Mouse (Mus musculus) MEL (cell line): ENCODE results near the gene Rnf145. TPM values are rescaled to one million over a fixed set of nuclear protein-coding genes. Genes with fewer than 3 reads are reported as not detected.
A peak's percentile ranks its signal among the peaks of the same experiment; 100 is the strongest.

Source experiments
- BHLHE40 ChIP-seq: IDR thresholded peaks from 2 replicates; pipeline ENCODE4 v1.6.1; 2012; ENCODE audit warnings: low read depth, mild to moderate bottlenecking, inconsistent platforms, low read length, improper control_type of control experiment, borderline replicate concordance
- CHD1 ChIP-seq: IDR thresholded peaks from 2 replicates; pipeline ENCODE4 v1.6.1; 2012; ENCODE audit warnings: low read depth, mild to moderate bottlenecking, inconsistent platforms, low read length, improper control_type of control experiment
- CHD2 ChIP-seq: IDR thresholded peaks from 2 replicates; pipeline ENCODE4 v1.6.1; 2011; ENCODE audit warnings: low read length, improper control_type of control experiment
- E2F4 ChIP-seq: IDR thresholded peaks from 2 replicates; pipeline ENCODE4 v1.6.1; 2011; ENCODE audit warnings: low read depth, low read length, improper control_type of control experiment, borderline replicate concordance
- ELF1 ChIP-seq: IDR thresholded peaks from 2 replicates; pipeline ENCODE4 v1.6.1; 2014; ENCODE audit warnings: low read depth, mild to moderate bottlenecking, inconsistent platforms, low read length, improper control_type of control experiment, moderate library complexity
- EP300 ChIP-seq, 2 experiments: IDR thresholded peaks; 2 replicates each; pipeline ENCODE4 v1.6.1; 2011; ENCODE audit warnings: improper control_type of control experiment in 2 of 2, low read length in 2 of 2, low read depth in 1 of 2, mild to moderate bottlenecking in 1 of 2
- ETS1 ChIP-seq: IDR thresholded peaks from 2 replicates; pipeline ENCODE4 v1.6.1; 2012; ENCODE audit warnings: low read depth, mild to moderate bottlenecking, inconsistent platforms, low read length, improper control_type of control experiment, moderate library complexity
- MEF2A ChIP-seq: IDR thresholded peaks from 2 replicates; pipeline ENCODE4 v1.6.1; 2014; ENCODE audit warnings: low read depth, mild to moderate bottlenecking, inconsistent platforms, low read length, improper control_type of control experiment; ENCODE audit not compliant: poor library complexity, insufficient replicate concordance, severe bottlenecking; ENCODE audit errors: extremely low read depth
- MXI1 ChIP-seq: IDR thresholded peaks from 2 replicates; pipeline ENCODE4 v1.6.1; 2011; ENCODE audit warnings: mild to moderate bottlenecking, low read depth, low read length, improper control_type of control experiment
- MYB ChIP-seq: IDR thresholded peaks from 2 replicates; pipeline ENCODE4 v1.6.1; 2011; ENCODE audit warnings: mild to moderate bottlenecking, low read depth, low read length, improper control_type of control experiment
- MYC ChIP-seq: IDR thresholded peaks from 2 replicates; pipeline ENCODE4 v1.6.1; 2011; ENCODE audit warnings: low read depth, mild to moderate bottlenecking, low read length, improper control_type of control experiment, moderate library complexity
- NELFE ChIP-seq: IDR thresholded peaks from 2 replicates; pipeline ENCODE4 v1.6.1; 2011; ENCODE audit warnings: low read depth, low read length, improper control_type of control experiment
- NRF1 ChIP-seq: IDR thresholded peaks from 2 replicates; pipeline ENCODE4 v1.6.1; 2014; ENCODE audit warnings: low read depth, mild to moderate bottlenecking, inconsistent platforms, low read length, improper control_type of control experiment, moderate library complexity; ENCODE audit not compliant: poor library complexity, insufficient read depth, severe bottlenecking
- POLR2A ChIP-seq, 2 experiments: IDR thresholded peaks; 2 replicates each; pipeline ENCODE4 v1.6.1; 2011 to 2012; ENCODE audit warnings: low read length in 2 of 2, mild to moderate bottlenecking in 2 of 2, control low read depth in 1 of 2, improper control_type of control experiment in 1 of 2, low read depth in 1 of 2, moderate library complexity in 1 of 2; ENCODE audit not compliant: control insufficient read depth in 1 of 2, insufficient read depth in 1 of 2, poor library complexity in 1 of 2
- POLR2AphosphoS2 ChIP-seq: IDR thresholded peaks from 2 replicates; pipeline ENCODE4 v1.6.1; 2011; ENCODE audit warnings: low read length, improper control_type of control experiment
- POLR2AphosphoS5 ChIP-seq: IDR thresholded peaks from 2 replicates; pipeline ENCODE4 v1.6.1; 2012; ENCODE audit warnings: low read depth, borderline replicate concordance, mild to moderate bottlenecking, inconsistent platforms, low read length, moderate library complexity, mixed read lengths
- RAD21 ChIP-seq: IDR thresholded peaks from 2 replicates; pipeline ENCODE4 v1.6.1; 2011; ENCODE audit warnings: mild to moderate bottlenecking, low read depth, low read length, improper control_type of control experiment
- RCOR1 ChIP-seq: IDR thresholded peaks from 2 replicates; pipeline ENCODE4 v1.6.1; 2012; ENCODE audit warnings: low read depth, mild to moderate bottlenecking, inconsistent platforms, low read length, improper control_type of control experiment
- SIN3A ChIP-seq: IDR thresholded peaks from 2 replicates; pipeline ENCODE4 v1.6.1; 2012; ENCODE audit warnings: low read length, improper control_type of control experiment, inconsistent platforms
- SMC3 ChIP-seq: IDR thresholded peaks from 2 replicates; pipeline ENCODE4 v1.6.1; 2011; ENCODE audit warnings: low read depth, low read length, improper control_type of control experiment
- TCF12 ChIP-seq: IDR thresholded peaks from 2 replicates; pipeline ENCODE4 v1.6.1; 2014; ENCODE audit warnings: low read depth, mild to moderate bottlenecking, inconsistent platforms, low read length, improper control_type of control experiment, moderate library complexity
- ZC3H11A ChIP-seq: IDR thresholded peaks from 2 replicates; pipeline ENCODE4 v1.6.1; 2012; ENCODE audit warnings: low read depth, mild to moderate bottlenecking, inconsistent platforms, low read length, improper control_type of control experiment
- ZKSCAN1 ChIP-seq: IDR thresholded peaks from 2 replicates; pipeline ENCODE4 v1.6.1; 2012; ENCODE audit warnings: low read depth, mild to moderate bottlenecking, inconsistent platforms, low read length, improper control_type of control experiment, moderate library complexity
- polyA plus RNA-seq, 2 experiments: library from polyadenylated mRNA; stranded (reverse) in 1 of 2; unstranded in 1 of 2; fragments of >175 nt in 1 of 2; fragments of >200 nt in 1 of 2; gene quantifications; 2 replicates each; pipeline versions ENCODE4 v1.2.1 to v1.2.4; 2012; ENCODE audit warnings: low replicate concordance in 2 of 2, low read depth in 1 of 2; ENCODE audit not compliant: insufficient read length in 2 of 2, insufficient read depth in 1 of 2, missing spikeins in 1 of 2
- total RNA-seq: library from RNA; depleted of rRNA; stranded (reverse); fragments of 300-350 nt; gene quantifications from 2 replicates; pipeline ENCODE4 v1.2.3, GENCODE M21; 2012

Rnf145 gene
- total and polyA plus RNA-seq, 3 experiments, result 73.5 to 94.1 TPM; not detected in 1

- TF ChIP-seq MYB (no peak), E2F4 (no peak), SIN3A (no peak; the same call in 1 of the 2 replicates), NELFE (no peak), SMC3 (peak; percentile 49), ZC3H11A (no peak), RAD21 (peak; percentile 35), MXI1 (peak; percentile 33; the same call in 1 of the 2 replicates), ZKSCAN1 (no peak), TCF12 (no peak), CHD1 (0 out of 2 replicates have a peak, but pooled peaks have one; percentile 46), POLR2AphosphoS2 (no peak), MYC (peak; percentile 82; the same call in 1 of the 2 replicates), ELF1 (no peak), CHD2 (no peak), EP300 (IDR thresholded peaks at IDR 0.05; ENCODE audit: low read depth in 1 of 2, low read length in 2 of 2) (no peak), RCOR1 (0 out of 2 replicates have a peak, but pooled peaks have one; percentile 27), POLR2A (IDR thresholded peaks at IDR 0.05; ENCODE audit: control insufficient read depth in 1 of 2, insufficient read depth in 1 of 2, low read depth in 1 of 2, low read length in 2 of 2, poor library complexity in 1 of 2) (no peak), BHLHE40 (no peak), MEF2A (no peak), ETS1 (0 out of 2 replicates have a peak, but pooled peaks have one; percentile 8), POLR2AphosphoS5 (no peak), NRF1 (no peak)
Observed at GRCm38 (mm10) chr11:44517561-44518280, 1.0 kb upstream of the Rnf145 start (continued).
